Mouse (Mus musculus) liver, postnatal 0 days (tissue): ENCODE measurements at regions not wholly inside any gene's neighbourhood (a gene's known extent, or its start where the extent isn't known, plus 50 kb on each side); places are given as distances from the start of the nearest gene placed in this dataset.

ENCODE experiments used
- CTCF ChIP-seq: sonication (generic); IDR thresholded peaks from 2 replicates; pipeline ENCODE4 v1.5.1; 2016; ENCODE audit warnings: antibody characterized with exemption, low read depth
- EP300 ChIP-seq: IDR thresholded peaks from 2 replicates; pipeline ENCODE4 v1.6.1; 2016; ENCODE audit warnings: antibody characterized with exemption, low read depth, mild to moderate bottlenecking

DNA sequence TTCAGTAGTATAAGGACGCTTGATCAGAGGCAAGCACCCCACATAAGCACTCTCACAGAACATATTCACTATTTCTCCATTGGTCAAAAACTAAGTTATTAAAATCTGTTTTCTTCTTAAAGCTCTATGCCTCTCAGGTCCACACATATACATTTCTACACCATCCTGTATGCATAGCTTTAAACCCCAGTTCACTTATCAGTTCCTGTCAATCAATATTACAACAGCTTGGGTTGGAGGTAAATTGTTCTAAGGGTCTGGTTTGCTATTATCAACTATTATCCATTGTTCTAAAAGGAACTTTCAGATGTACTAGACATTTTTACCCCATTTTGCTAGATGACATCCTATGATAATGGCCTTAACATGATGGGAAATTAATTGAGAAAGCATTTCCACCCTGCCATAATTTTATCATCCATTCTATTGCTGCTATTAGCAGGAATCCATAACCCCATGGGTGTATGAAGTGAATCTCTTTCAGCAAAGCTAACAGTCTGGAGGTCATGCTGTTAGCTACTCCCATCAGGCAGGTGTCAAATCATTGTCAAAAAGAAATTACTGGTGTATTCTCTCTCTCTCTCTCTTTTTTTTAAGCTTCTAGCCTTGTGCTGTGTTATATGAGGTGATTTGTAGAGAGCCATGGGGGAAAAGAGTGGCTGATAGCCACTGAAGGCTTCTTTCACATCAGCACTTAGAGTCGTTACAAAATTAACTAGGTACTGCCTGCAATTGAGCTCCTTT is 253.3 kb upstream of the Tmeff2 start:
- TF ChIP-seq CTCF = no peak
- no peak for TF ChIP-seq EP300
